Mouse (Mus musculus) heart, embryonic 10.5 days (tissue): Measurements from ENCODE around the gene Cdk18. TPM values are rescaled to one million over a fixed set of nuclear protein-coding genes. Genes with fewer than 3 reads are reported as not detected.

ENCODE experiments used
- DNase-seq: peaks from one replicate; pipeline ENCODE4 v3.0.0-alpha.2; 2017; ENCODE audit warnings: low spot score
- H3K27ac ChIP-seq: fragments of 300-500 bp; sonication (generic); 2 replicates; pipeline ENCODE4 v1.5.1; 2016; ENCODE audit warnings: mild to moderate bottlenecking
- H3K27me3 ChIP-seq: fragments of 300-500 bp; sonication (generic); 2 replicates; pipeline ENCODE4 v1.6.1; 2016; ENCODE audit warnings: mild to moderate bottlenecking; ENCODE audit not compliant: poor library complexity, insufficient read depth, severe bottlenecking
- H3K36me3 ChIP-seq: fragments of 300-500 bp; sonication (generic); 2 replicates; pipeline ENCODE4 v1.6.1; 2016; ENCODE audit warnings: mild to moderate bottlenecking, moderate library complexity
- H3K4me1 ChIP-seq: fragments of 300-500 bp; sonication (generic); 2 replicates; pipeline ENCODE4 v1.6.1; 2016; ENCODE audit warnings: mild to moderate bottlenecking
- H3K4me3 ChIP-seq: fragments of 300-500 bp; sonication (generic); 2 replicates; pipeline ENCODE4 v1.5.1; 2016; ENCODE audit warnings: mild to moderate bottlenecking, moderate library complexity
- H3K9me3 ChIP-seq: fragments of 300-500 bp; sonication (generic); 2 replicates; pipeline ENCODE4 v1.6.1; 2016; ENCODE audit warnings: mild to moderate bottlenecking, moderate library complexity
- WGBS: fragments of 180-500 bp; shearing (Covaris S2); methylation state at CpG from one replicate; pipeline ENCODE4 v1.1.7; 2016; 5-methylcytosine and 5-hydroxymethylcytosine counted together
- polyA plus RNA-seq: library from polyadenylated mRNA; unstranded; fragments of >200 nt; fragmentation: Nextera tagmentation; extraction: Ambion mirVana; gene quantifications from 2 replicates; pipeline ENCODE4 v1.2.1, GENCODE M21; 2016

Gene Cdk18
- polyA plus RNA-seq, 1 experiment from 2014 or later: 6.8 TPM

GRCm38 (mm10) chr1:132158741-132159140 lies 19.3 kb upstream of the Cdk18 start:
- no peaks in the 10 kb centered on the region for H3K36me3 ChIP-seq
- peaks cover 24% of the 10 kb centered on the region for H3K4me1 ChIP-seq
- no peak overlapping the region for H3K27ac ChIP-seq
- H3K27me3 ChIP-seq: peaks cover 46% of the 10 kb centered on the region
- no peak for DNase-seq
- H3K9me3 ChIP-seq: no peaks in the 10 kb centered on the region
- H3K4me3 ChIP-seq: no peak overlapping the region
- WGBS: 7% methylated on average over 2 of the region's 2 CpGs

- DNase-seq: no peak
- Histone ChIP-seq H3K4me3 (peak overlapping the region; percentile 31), H3K9me3 (no peaks in the 10 kb centered on the region), H3K27me3 (peaks cover 46% of the 10 kb centered on the region), H3K36me3 (no peaks in the 10 kb centered on the region), H3K27ac (no peak overlapping the region), H3K4me1 (peaks cover 33% of the 10 kb centered on the region)
- 11% methylated on average over 7 of the region's 7 CpGs for WGBS
Observed at GRCm38 (mm10) chr1:132157808-132158207, 18.3 kb upstream of the Cdk18 start.

GRCm38 (mm10) chr1:132157016-132157781 lies 17.7 kb upstream of the Cdk18 start:
- no peaks in the 10 kb centered on the region for H3K9me3 ChIP-seq
- H3K4me3 ChIP-seq: peak overlapping the region; percentile 31
- no peaks in the 10 kb centered on the region for H3K36me3 ChIP-seq
- peaks cover 38% of the 10 kb centered on the region for H3K4me1 ChIP-seq
- peak; percentile 90 for DNase-seq
- peaks cover 46% of the 10 kb centered on the region for H3K27me3 ChIP-seq
- WGBS: 22% methylated on average over 14 of the region's 14 CpGs
- H3K27ac ChIP-seq: no peak overlapping the region

GRCm38 (mm10) chr1:132155737-132156136 lies 16.3 kb upstream of the Cdk18 start:
- Histone ChIP-seq H3K9me3 (no peaks in the 10 kb centered on the region), H3K27ac (no peak overlapping the region), H3K4me3 (no peak overlapping the region), H3K36me3 (no peaks in the 10 kb centered on the region), H3K27me3 (peaks cover 33% of the 10 kb centered on the region), H3K4me1 (peaks cover 52% of the 10 kb centered on the region)
- WGBS: 12% methylated on average over 6 of the region's 6 CpGs
- DNase-seq: peak; percentile 89

GRCm38 (mm10) chr1:132153691-132154090 lies 14.2 kb upstream of the Cdk18 start:
- DNase-seq: no peak
- no peaks in the 10 kb centered on the region for H3K36me3 ChIP-seq
- peaks cover 12% of the 10 kb centered on the region for H3K27me3 ChIP-seq
- peak overlapping the region; percentile 64 for H3K27ac ChIP-seq
- WGBS: 7% methylated on average over 8 of the region's 8 CpGs
- no peaks in the 10 kb centered on the region for H3K9me3 ChIP-seq
- 0 out of 2 replicates have a peak overlapping the region, but pooled peaks have one; percentile 12 for H3K4me3 ChIP-seq
- H3K4me1 ChIP-seq: peaks cover 59% of the 10 kb centered on the region

GRCm38 (mm10) chr1:132153086-132153690 lies 13.7 kb upstream of the Cdk18 start:
- DNase-seq: no peak
- no peaks in the 10 kb centered on the region for H3K9me3 ChIP-seq
- peak overlapping the region; percentile 64 for H3K27ac ChIP-seq
- H3K4me1 ChIP-seq: peaks cover 54% of the 10 kb centered on the region
- WGBS: 33% methylated on average over 15 of the region's 15 CpGs
- peaks cover 7% of the 10 kb centered on the region for H3K27me3 ChIP-seq
- no peaks in the 10 kb centered on the region for H3K36me3 ChIP-seq
- 0 out of 2 replicates have a peak overlapping the region, but pooled peaks have one; percentile 12 for H3K4me3 ChIP-seq

- 48% methylated on average over 2 of the region's 2 CpGs for WGBS
- H3K27ac ChIP-seq: peak overlapping the region; percentile 63
- no peak overlapping the region for H3K4me3 ChIP-seq
- H3K27me3 ChIP-seq: no peaks in the 10 kb centered on the region; the same call in 1 of the 2 replicates
- H3K9me3 ChIP-seq: no peaks in the 10 kb centered on the region
- H3K36me3 ChIP-seq: no peaks in the 10 kb centered on the region
- peaks cover 46% of the 10 kb centered on the region for H3K4me1 ChIP-seq
- DNase-seq: no peak
Observed at GRCm38 (mm10) chr1:132151908-132152307, 12.4 kb upstream of the Cdk18 start.

- Histone ChIP-seq H3K27me3 (no peaks in the 10 kb centered on the region; the same call in 1 of the 2 replicates), H3K36me3 (no peaks in the 10 kb centered on the region), H3K27ac (peak overlapping the region; percentile 66), H3K4me3 (no peak overlapping the region), H3K4me1 (peaks cover 46% of the 10 kb centered on the region), H3K9me3 (no peaks in the 10 kb centered on the region)
- 65% methylated on average over 15 of the region's 15 CpGs for WGBS
- no peak for DNase-seq
Observed at GRCm38 (mm10) chr1:132150817-132151601, 11.5 kb upstream of the Cdk18 start.

- DNase-seq: no peak
- WGBS: 17% methylated on average over 1 of the region's 1 CpGs
- Histone ChIP-seq H3K36me3 (no peaks in the 10 kb centered on the region), H3K4me3 (no peak overlapping the region), H3K27ac (peak overlapping the region; percentile 66), H3K27me3 (no peaks in the 10 kb centered on the region; the same call in 1 of the 2 replicates), H3K4me1 (peaks cover 46% of the 10 kb centered on the region), H3K9me3 (no peaks in the 10 kb centered on the region)
Observed at GRCm38 (mm10) chr1:132150171-132150570, 10.7 kb upstream of the Cdk18 start.

- 56% methylated on average over 2 of the region's 2 CpGs for WGBS
Observed at GRCm38 (mm10) chr1:132149410-132149809, 9.9 kb upstream of the Cdk18 start.

GRCm38 (mm10) chr1:132145973-132146685 lies 6.6 kb upstream of the Cdk18 start:
- WGBS: 79% methylated on average over 8 of the region's 8 CpGs
- Histone ChIP-seq H3K4me3 (no peak overlapping the region), H3K4me1 (peaks cover 21% of the 10 kb centered on the region), H3K36me3 (no peaks in the 10 kb centered on the region), H3K27me3 (peaks cover 4% of the 10 kb centered on the region), H3K27ac (no peak overlapping the region; the same call in 1 of the 2 replicates), H3K9me3 (no peaks in the 10 kb centered on the region)
- no peak for DNase-seq

More at GRCm38 (mm10) chr1:132149410-132149809, 9.9 kb upstream of the Cdk18 start:
- no peak overlapping the region for H3K4me3 ChIP-seq
- no peak overlapping the region for H3K27ac ChIP-seq
- no peaks in the 10 kb centered on the region for H3K9me3 ChIP-seq
- no peaks in the 10 kb centered on the region; the same call in 1 of the 2 replicates for H3K27me3 ChIP-seq
- DNase-seq: no peak
- no peaks in the 10 kb centered on the region for H3K36me3 ChIP-seq
- peaks cover 46% of the 10 kb centered on the region for H3K4me1 ChIP-seq

- H3K27ac ChIP-seq: no peak overlapping the region
- no peaks in the 10 kb centered on the region for H3K36me3 ChIP-seq
- no peak overlapping the region for H3K4me3 ChIP-seq
- peaks cover 21% of the 10 kb centered on the region for H3K4me1 ChIP-seq
- WGBS: 86% methylated on average over 3 of the region's 3 CpGs
- no peak for DNase-seq
- no peaks in the 10 kb centered on the region for H3K9me3 ChIP-seq
- peaks cover 7% of the 10 kb centered on the region for H3K27me3 ChIP-seq
Observed at GRCm38 (mm10) chr1:132144837-132145236, 5.4 kb upstream of the Cdk18 start.
